Mouse (Mus musculus) monocyte, adult 5-6 weeks (primary cell): ENCODE measurements around the gene Celf2. TPM values are rescaled to one million over a fixed set of nuclear protein-coding genes. Genes with fewer than 3 reads are reported as not detected.

ENCODE experiments used
- ATAC-seq: fragments of 153-309, 156-312 bp; replicated peaks from 2 replicates; pipeline ENCODE4 v1.8.0; 2017; ENCODE audit warnings: mild to moderate bottlenecking; ENCODE audit not compliant: low TSS enrichment, insufficient number of reproducible peaks, severe bottlenecking, poor library complexity, low FRiP score
- total RNA-seq: library from RNA; stranded (forward); fragments of 200-1000, 200-491, 200-594 nt; gene quantifications from 3 replicates; pipeline ENCODE4 v1.2.3, GENCODE M21; 2017

Celf2 gene
- total RNA-seq, 1 experiment from 2014 or later, result 106 TPM

- no peak for ATAC-seq
These were observed 439.9 kb downstream of the Celf2 start for GRCm38 (mm10) chr2:7069458-7069857.

- ATAC-seq, result no peak
These were observed 441.1 kb downstream of the Celf2 start for GRCm38 (mm10) chr2:7068281-7068680.

- ATAC-seq, result no peak
These were observed 445.7 kb downstream of the Celf2 start for GRCm38 (mm10) chr2:7063574-7064192.

- no peak for ATAC-seq
These were observed 448.8 kb downstream of the Celf2 start for GRCm38 (mm10) chr2:7060490-7061105.

- no peak for ATAC-seq
These were observed 453.0 kb downstream of the Celf2 start for GRCm38 (mm10) chr2:7056401-7056800.

- no peak for ATAC-seq
These were observed 453.4 kb downstream of the Celf2 start for GRCm38 (mm10) chr2:7055958-7056357.

- ATAC-seq, result no peak
These were observed 458.3 kb downstream of the Celf2 start for GRCm38 (mm10) chr2:7051090-7051489.

GRCm38 (mm10) chr2:7046155-7046554 is 463.2 kb downstream of the Celf2 start:
- no peak for ATAC-seq

- ATAC-seq, result no peak
These were observed 463.8 kb downstream of the Celf2 start for GRCm38 (mm10) chr2:7045531-7045930.

- ATAC-seq, result no peak
These were observed 465.4 kb downstream of the Celf2 start for GRCm38 (mm10) chr2:7043770-7044459.

- no peak for ATAC-seq
These were observed 468.4 kb downstream of the Celf2 start for GRCm38 (mm10) chr2:7040940-7041339.

GRCm38 (mm10) chr2:7038991-7039390 is 470.4 kb downstream of the Celf2 start:
- ATAC-seq, result no peak

- ATAC-seq, result no peak
These were observed 478.0 kb downstream of the Celf2 start for GRCm38 (mm10) chr2:7031389-7031788.

GRCm38 (mm10) chr2:7026737-7027136 is 482.6 kb downstream of the Celf2 start:
- ATAC-seq, result no peak

- ATAC-seq, result no peak
These were observed 483.8 kb downstream of the Celf2 start for GRCm38 (mm10) chr2:7025594-7025993.

GRCm38 (mm10) chr2:7022184-7022583 is 487.2 kb downstream of the Celf2 start:
- no peak for ATAC-seq

- no peak for ATAC-seq
These were observed 491.8 kb downstream of the Celf2 start for GRCm38 (mm10) chr2:7017384-7018113.

GRCm38 (mm10) chr2:7013126-7013525 is 496.2 kb downstream of the Celf2 start:
- no peak for ATAC-seq

GRCm38 (mm10) chr2:7006816-7007215 is 502.5 kb downstream of the Celf2 start:
- no peak for ATAC-seq
